Mouse (Mus musculus): ENCODE measurements at regions not wholly inside any gene's neighbourhood (a gene's known extent, or its start where the extent isn't known, plus 50 kb on each side); places are given as distances from the start of the nearest gene placed in this dataset.

DNA sequence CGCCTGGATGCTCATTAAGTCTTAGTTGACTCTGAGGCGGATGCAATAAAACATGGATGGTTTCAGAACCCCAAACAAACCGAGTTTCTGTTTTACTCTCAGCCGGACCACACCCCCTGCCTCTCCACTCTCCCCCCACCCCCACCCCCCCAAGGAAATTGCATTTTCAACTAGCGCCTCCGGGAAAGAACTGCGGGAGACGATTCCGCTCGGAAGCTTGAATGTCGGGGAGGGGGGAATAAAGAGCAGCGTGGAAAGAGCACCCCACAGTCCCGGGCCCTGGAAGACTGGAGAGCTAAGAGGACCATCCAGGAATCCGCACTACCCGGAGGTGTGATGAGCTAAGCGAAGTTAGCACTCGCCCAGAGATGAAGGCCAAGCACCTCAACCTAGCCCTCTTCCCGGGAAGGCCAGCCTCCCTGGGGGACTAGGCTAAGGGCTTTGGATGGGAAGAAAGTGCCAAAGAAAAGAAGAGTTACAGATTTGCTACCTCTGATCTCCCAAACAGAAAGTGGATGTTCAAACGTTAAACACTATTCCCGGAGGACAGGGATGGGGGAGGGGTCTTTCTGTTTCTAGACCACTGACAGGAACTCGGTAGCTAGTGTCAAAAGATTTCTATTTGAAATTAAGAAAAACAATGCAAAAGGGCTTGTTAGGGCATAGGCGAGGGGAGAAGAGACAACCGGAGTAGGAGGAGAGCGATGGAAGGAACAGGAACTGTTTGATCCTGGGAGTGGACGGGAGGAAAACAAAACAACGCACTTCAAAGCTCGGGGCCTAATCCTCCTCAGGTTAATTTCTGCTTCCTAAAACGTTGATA lies 258.6 kb upstream of the Nfe2l3 start:
- 2% methylated on average over 28 of the region's 28 CpGs for WGBS
- H3K4me3 ChIP-seq (ENCODE audit: low read length) = peak overlapping the region; percentile 49
- peaks cover 12% of the 10 kb centered on the region for H3K27me3 ChIP-seq (ENCODE audit: insufficient read depth, low read length)
- no peaks in the 10 kb centered on the region for H3K9me3 ChIP-seq (ENCODE audit: low read length)
- peak overlapping the region; percentile 62 for H3K9ac ChIP-seq (replicated peaks; ENCODE audit: low read length)
- peak overlapping the region; percentile 91 for H3K4me2 ChIP-seq (replicated peaks; ENCODE audit: low read depth, low read length)
- peak overlapping the region; percentile 97 for H3K27ac ChIP-seq (ENCODE audit: low read length)
- H3K4me1 ChIP-seq (ENCODE audit: insufficient read depth, low read length) = peaks cover 37% of the 10 kb centered on the region
- no peak for ATAC-seq (ENCODE audit: low FRiP score, low TSS enrichment)
- H3K36me3 ChIP-seq (ENCODE audit: insufficient read depth, low read length) = no peaks in the 10 kb centered on the region

DNA sequence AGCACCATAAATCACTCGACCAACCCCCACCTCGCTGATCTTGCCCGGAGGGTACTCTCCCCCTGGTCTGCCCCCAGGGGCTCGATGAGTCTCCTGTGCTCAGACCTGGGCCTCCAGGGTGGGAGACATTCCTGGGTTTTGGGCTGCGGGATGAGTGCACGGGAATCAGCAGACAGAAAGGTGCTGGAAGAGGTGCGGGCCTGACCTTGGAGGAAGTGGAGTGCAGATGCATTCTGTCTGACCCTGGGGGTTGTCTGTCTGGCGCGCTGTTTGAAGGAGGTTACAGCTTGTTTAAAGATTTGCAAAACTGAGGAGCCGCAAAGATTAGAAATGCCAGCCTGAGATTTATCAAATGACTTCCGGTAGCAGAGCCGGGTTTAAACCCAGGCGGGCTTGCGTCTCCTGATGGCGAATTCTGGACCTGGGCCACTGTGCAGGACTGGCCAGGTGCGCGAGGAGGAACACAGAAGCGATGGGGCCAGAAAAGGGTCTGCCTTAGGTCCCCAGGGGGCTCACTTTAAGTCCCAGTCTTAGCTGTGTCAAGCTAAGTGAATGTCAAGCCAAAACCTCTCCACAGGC lies 257.9 kb upstream of the Nfe2l3 start:
- H3K9me3 ChIP-seq (ENCODE audit: low read length) = no peaks in the 10 kb centered on the region

GRCm38 (mm10) chr6:51175616-51176590 lies 256.6 kb upstream of the Nfe2l3 start:
- Histone ChIP-seq H3K4me2 (replicated peaks; ENCODE audit: low read depth, low read length) (no peak overlapping the region), H3K9me3 (ENCODE audit: low read length) (no peaks in the 10 kb centered on the region), H3K4me3 (ENCODE audit: low read length) (no peak overlapping the region), H3K36me3 (ENCODE audit: insufficient read depth, low read length) (no peaks in the 10 kb centered on the region), H3K9ac (replicated peaks; ENCODE audit: low read length) (no peak overlapping the region), H3K27me3 (ENCODE audit: insufficient read depth, low read length) (peaks cover 17% of the 10 kb centered on the region), H3K4me1 (ENCODE audit: insufficient read depth, low read length) (peaks cover 27% of the 10 kb centered on the region), H3K27ac (ENCODE audit: low read length) (no peak overlapping the region)
- ATAC-seq (ENCODE audit: low FRiP score, low TSS enrichment) = no peak
- 50% methylated on average over 13 of the region's 13 CpGs for WGBS

More for the DNA sequence above, 257.9 kb upstream of the Nfe2l3 start:
- Histone ChIP-seq H3K27me3 (ENCODE audit: insufficient read depth, low read length) (peaks cover 12% of the 10 kb centered on the region), H3K4me3 (ENCODE audit: low read length) (peak overlapping the region; percentile 49), H3K4me2 (replicated peaks; ENCODE audit: low read depth, low read length) (peak overlapping the region; percentile 91), H3K36me3 (ENCODE audit: insufficient read depth, low read length) (no peaks in the 10 kb centered on the region), H3K4me1 (ENCODE audit: insufficient read depth, low read length) (peaks cover 32% of the 10 kb centered on the region), H3K27ac (ENCODE audit: low read length) (peak overlapping the region; percentile 97), H3K9ac (replicated peaks; ENCODE audit: low read length) (peak overlapping the region; percentile 62)
- no peak for ATAC-seq (ENCODE audit: low FRiP score, low TSS enrichment)
- 12% methylated on average over 18 of the region's 18 CpGs for WGBS

DNA sequence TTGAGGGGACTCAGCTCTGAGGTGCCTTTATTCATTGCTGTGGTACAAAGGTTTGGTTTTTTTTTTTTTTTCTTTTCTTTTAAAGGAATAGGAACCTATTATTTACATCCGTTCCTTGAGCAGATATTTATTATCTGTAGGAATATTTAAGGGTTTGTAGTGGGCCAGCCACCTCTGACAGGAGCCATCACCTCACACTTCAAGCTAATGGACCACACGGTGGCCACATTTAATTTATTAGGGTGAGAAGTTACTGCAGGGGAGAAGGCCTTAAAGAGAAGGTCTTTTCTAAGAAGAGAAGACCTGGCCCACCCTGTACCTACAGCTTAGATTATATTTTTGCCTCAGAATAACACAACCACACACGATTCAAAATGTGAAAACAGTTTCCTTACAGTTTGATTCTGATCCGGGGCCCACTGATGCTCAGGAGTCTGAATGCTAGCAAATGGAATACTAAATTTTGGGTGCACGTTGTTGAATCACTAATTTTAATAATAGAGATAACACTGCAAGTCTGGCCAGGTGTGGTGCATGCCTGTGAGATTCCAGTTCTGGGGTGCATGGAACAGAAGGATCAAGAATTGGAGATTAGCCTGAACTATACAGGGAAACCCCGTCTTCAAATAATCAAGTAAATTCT lies 255.6 kb upstream of the Nfe2l3 start:
- Histone ChIP-seq H3K4me3 (ENCODE audit: low read length) (no peak overlapping the region), H3K27me3 (ENCODE audit: insufficient read depth, low read length) (peaks cover 23% of the 10 kb centered on the region), H3K36me3 (ENCODE audit: insufficient read depth, low read length) (no peaks in the 10 kb centered on the region), H3K9ac (replicated peaks; ENCODE audit: low read length) (no peak overlapping the region), H3K27ac (ENCODE audit: low read length) (no peak overlapping the region), H3K9me3 (ENCODE audit: low read length) (no peaks in the 10 kb centered on the region), H3K4me2 (replicated peaks; ENCODE audit: low read depth, low read length) (no peak overlapping the region), H3K4me1 (ENCODE audit: insufficient read depth, low read length) (peaks cover 27% of the 10 kb centered on the region)
- WGBS = 30% methylated on average over 6 of the region's 6 CpGs
- no peak for ATAC-seq (ENCODE audit: low FRiP score, low TSS enrichment)

- peak overlapping the region; percentile 47 for H3K4me3 ChIP-seq (ENCODE audit: low read length)
- H3K27me3 ChIP-seq (ENCODE audit: insufficient read depth, low read length) = peaks cover 23% of the 10 kb centered on the region
- H3K9ac ChIP-seq (replicated peaks; ENCODE audit: low read length) = no peak overlapping the region
- no peak for ATAC-seq (ENCODE audit: low FRiP score, low TSS enrichment)
- H3K4me1 ChIP-seq (ENCODE audit: insufficient read depth, low read length) = peaks cover 27% of the 10 kb centered on the region
- H3K4me2 ChIP-seq (replicated peaks; ENCODE audit: low read depth, low read length) = peak overlapping the region; percentile 64
- 1% methylated on average over 14 of the region's 14 CpGs for WGBS
- no peak overlapping the region for H3K27ac ChIP-seq (ENCODE audit: low read length)
- H3K9me3 ChIP-seq (ENCODE audit: low read length) = no peaks in the 10 kb centered on the region
- H3K36me3 ChIP-seq (ENCODE audit: insufficient read depth, low read length) = no peaks in the 10 kb centered on the region
Measured at GRCm38 (mm10) chr6:51177701-51178060, 254.8 kb upstream of the Nfe2l3 start.

DNA sequence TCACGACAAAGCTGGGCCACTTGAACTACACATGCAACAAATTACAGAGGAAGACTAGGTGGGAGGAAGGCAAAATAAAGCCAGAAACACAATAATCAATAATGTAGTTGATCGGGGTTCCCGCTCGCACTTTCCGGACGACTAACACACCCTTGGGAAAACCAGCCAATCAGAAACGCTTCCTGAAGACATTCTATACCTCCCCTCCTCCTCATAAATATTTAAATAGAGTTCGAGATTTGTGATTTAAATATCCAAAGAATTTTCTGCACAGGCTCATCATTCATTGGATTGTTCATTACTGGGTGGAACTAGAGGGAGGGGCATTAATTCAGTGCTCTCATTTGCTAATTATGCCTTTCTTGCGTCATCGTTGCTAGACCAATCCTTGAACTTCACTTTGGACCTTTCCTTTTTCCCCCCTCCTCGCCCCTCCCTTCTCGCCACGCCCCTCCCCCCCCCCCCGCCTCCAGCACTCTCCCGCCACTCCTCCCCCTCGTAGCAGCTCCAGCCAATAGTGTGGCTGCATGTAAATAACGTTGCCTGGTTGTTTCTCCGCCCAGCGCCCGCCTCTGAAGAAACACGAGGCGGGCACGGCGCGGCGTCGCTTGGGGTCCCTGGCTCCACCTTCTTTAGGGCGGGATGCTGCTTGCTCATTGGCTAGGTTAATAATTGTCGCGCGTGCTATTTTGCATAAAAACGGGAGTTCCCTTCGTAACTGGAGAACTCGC lies 254.2 kb upstream of the Nfe2l3 start:
- no peak overlapping the region for H3K9ac ChIP-seq (replicated peaks; ENCODE audit: low read length)
- peaks cover 28% of the 10 kb centered on the region for H3K27me3 ChIP-seq (ENCODE audit: insufficient read depth, low read length)
- H3K9me3 ChIP-seq (ENCODE audit: low read length) = no peaks in the 10 kb centered on the region
- peak; percentile 98 for ATAC-seq (ENCODE audit: low FRiP score, low TSS enrichment)
- no peak overlapping the region for H3K27ac ChIP-seq (ENCODE audit: low read length)
- no peaks in the 10 kb centered on the region for H3K36me3 ChIP-seq (ENCODE audit: insufficient read depth, low read length)
- peaks cover 25% of the 10 kb centered on the region for H3K4me1 ChIP-seq (ENCODE audit: insufficient read depth, low read length)
- WGBS = 0% methylated on average over 31 of the region's 34 CpGs
- peak overlapping the region; percentile 47 for H3K4me3 ChIP-seq (ENCODE audit: low read length)
- H3K4me2 ChIP-seq (replicated peaks; ENCODE audit: low read depth, low read length) = peak overlapping the region; percentile 64

DNA sequence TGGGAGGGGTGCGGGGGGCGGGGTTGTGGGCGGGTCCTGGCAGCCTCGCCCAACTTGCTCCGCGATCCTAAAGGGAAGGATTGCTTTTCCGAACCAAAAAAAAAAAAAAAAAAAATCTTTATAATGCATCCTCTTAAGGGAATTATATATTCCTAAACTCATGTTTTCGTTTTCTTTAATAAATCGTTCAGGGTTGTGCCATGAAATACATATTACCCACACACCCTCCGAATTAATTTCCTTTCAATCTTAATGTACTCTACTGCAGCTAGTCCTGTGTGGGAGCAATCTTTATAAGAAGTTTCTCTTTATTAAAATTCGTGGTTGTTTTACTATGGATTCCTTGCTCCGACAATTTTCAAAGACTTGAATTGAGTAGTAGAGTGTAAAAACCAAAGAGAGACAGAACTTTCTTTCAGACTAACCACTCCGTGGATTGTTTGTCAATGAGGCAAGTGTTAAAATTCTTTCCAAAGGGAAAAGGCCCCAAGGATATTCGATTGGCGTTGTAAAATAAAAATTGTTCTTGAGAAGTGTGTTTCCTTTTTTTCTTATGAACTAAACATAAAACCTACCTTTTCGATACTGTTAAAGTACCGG lies 253.6 kb upstream of the Nfe2l3 start:
- no peaks in the 10 kb centered on the region for H3K36me3 ChIP-seq (ENCODE audit: insufficient read depth, low read length)
- ATAC-seq (ENCODE audit: low FRiP score, low TSS enrichment) = no peak; the same call in 1 of the 2 replicates
- no peaks in the 10 kb centered on the region for H3K9me3 ChIP-seq (ENCODE audit: low read length)
- 3% methylated on average over 17 of the region's 17 CpGs for WGBS
- no peak overlapping the region for H3K27ac ChIP-seq (ENCODE audit: low read length)
- peaks cover 34% of the 10 kb centered on the region for H3K27me3 ChIP-seq (ENCODE audit: insufficient read depth, low read length)
- H3K4me1 ChIP-seq (ENCODE audit: insufficient read depth, low read length) = peaks cover 18% of the 10 kb centered on the region
- no peak overlapping the region for H3K9ac ChIP-seq (replicated peaks; ENCODE audit: low read length)
- no peak overlapping the region for H3K4me3 ChIP-seq (ENCODE audit: low read length)
- H3K4me2 ChIP-seq (replicated peaks; ENCODE audit: low read depth, low read length) = 0 out of 2 replicates have a peak overlapping the region, but pooled peaks have one; percentile 4

DNA sequence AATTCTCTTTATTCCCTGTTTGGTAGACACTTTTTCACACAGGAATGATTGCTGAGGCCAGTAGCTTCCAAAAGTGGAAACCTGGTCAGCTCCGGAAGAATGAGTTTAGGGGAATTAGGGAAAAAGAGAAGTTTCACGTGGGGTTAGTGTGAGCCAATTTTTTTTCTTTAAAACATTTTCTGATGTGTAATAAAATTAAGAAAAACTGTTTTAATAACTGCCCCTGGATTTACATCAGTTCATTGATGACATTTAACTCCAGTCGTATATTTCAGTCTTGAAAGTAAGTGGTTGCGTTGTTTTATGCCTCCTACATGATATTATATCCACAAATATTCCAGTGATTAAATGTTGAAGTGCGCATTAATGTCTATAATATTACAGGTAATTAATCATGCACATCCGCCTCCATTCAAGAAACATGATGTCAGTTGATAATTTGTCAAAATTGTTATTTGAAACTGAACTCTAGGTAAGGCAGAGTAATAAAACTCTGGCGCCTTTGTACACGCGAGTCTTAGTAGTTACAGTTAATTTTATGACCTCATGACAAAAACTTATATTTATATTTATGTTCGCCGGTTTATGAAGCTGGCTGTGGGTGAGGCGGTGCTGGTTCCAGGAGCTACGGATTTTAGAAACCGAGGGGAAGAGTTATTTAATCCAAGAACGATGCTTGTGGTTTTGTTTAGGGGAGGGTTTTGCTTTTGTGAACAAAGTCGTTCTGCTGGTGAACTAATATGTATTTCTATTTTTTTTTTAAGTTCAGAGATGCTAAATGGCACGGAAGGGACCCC lies 252.5 kb upstream of the Nfe2l3 start:
- Histone ChIP-seq H3K36me3 (ENCODE audit: insufficient read depth, low read length) (no peaks in the 10 kb centered on the region), H3K4me2 (replicated peaks; ENCODE audit: low read depth, low read length) (no peak overlapping the region), H3K4me1 (ENCODE audit: insufficient read depth, low read length) (peaks cover 8% of the 10 kb centered on the region), H3K4me3 (ENCODE audit: low read length) (no peak overlapping the region), H3K27ac (ENCODE audit: low read length) (no peak overlapping the region), H3K9ac (replicated peaks; ENCODE audit: low read length) (no peak overlapping the region), H3K9me3 (ENCODE audit: low read length) (no peaks in the 10 kb centered on the region), H3K27me3 (ENCODE audit: insufficient read depth, low read length) (peaks cover 41% of the 10 kb centered on the region)
- 3% methylated on average over 17 of the region's 17 CpGs for WGBS
- ATAC-seq (ENCODE audit: low FRiP score, low TSS enrichment) = no peak
